Mouse (Mus musculus) gastrocnemius, adult 2 months (tissue): ENCODE data around the gene Sorl1. TPM values are rescaled to one million over a fixed set of nuclear protein-coding genes. Genes with fewer than 3 reads are reported as not detected.
"Not testable (repeated sequence)": the region's sequence is repeated elsewhere in the genome, so short reads cannot be mapped to it uniquely, and the experiment has no call there.

Experiments
- DNase-seq: peaks from one replicate; pipeline ENCODE4 v3.0.0; 2022
- H3K27ac ChIP-seq: fragments of 200-600 bp; 2 replicates; pipeline ENCODE4 v1.8.1; 2022; ENCODE audit warnings: mild to moderate bottlenecking
- H3K4me3 ChIP-seq: fragments of 200-600 bp; 2 replicates; pipeline ENCODE4 v1.8.1; 2022; ENCODE audit warnings: mild to moderate bottlenecking, moderate library complexity
- CTCF ChIP-seq: fragments of 200-600 bp; IDR thresholded peaks from 2 replicates; pipeline ENCODE4 v1.8.1; 2022; ENCODE audit warnings: antibody characterized with exemption, mild to moderate bottlenecking, moderate library complexity
- intact Hi-C: fragments of 180-260 bp; cut with DNase I; formaldehyde crosslinking; loops from one replicate; pipeline ENCODE4 v1.15.1; 2025
- total RNA-seq, 2 experiments: library from RNA; stranded (reverse); gene quantifications; 2 replicates each; pipeline ENCODE4 v1.2.3; 2021

Sorl1 gene
- total RNA-seq, 2 experiments from 2014 or later, result 38.7 to 43.4 TPM

DNA sequence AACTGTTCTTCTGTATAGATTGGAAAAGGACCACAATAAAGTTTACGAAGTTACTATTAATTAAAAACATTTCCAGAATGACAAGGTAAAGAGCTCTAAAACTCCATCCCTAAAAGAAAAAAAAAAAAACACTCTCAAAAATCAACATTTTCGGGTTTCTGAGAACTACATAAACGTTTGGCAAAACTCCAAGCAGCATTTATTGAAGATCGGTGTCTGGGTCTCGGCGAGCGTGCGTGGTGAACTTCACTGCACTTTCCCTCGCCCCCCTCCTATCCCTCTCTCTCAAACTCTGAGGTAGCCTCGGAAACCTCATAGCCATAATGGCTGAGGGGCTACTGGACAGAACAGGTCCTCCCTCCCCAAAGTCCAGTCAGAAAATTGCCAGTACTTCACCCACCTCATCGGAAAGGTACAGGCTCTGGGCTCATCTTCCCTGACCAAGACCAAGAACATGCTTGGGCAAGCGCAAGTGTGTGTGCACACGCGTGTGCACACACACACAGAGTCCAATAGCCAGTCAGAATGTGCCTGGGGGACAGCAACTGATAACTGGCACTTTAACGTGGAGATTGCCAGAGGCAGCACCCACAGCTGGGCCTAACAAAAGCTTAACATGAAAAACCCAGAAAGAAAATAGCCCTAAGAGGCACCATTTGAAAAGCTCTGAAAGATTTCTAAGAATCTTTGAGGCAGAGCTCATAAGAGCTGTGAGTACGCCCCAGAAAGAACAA lies 46.8 kb downstream of the Sorl1 start:
- TF ChIP-seq CTCF, result no peak
- Histone ChIP-seq H3K27ac (no peak overlapping the region), H3K4me3 (no peak overlapping the region)
- no peak for DNase-seq
- intact Hi-C loops, result no loop called here

DNA sequence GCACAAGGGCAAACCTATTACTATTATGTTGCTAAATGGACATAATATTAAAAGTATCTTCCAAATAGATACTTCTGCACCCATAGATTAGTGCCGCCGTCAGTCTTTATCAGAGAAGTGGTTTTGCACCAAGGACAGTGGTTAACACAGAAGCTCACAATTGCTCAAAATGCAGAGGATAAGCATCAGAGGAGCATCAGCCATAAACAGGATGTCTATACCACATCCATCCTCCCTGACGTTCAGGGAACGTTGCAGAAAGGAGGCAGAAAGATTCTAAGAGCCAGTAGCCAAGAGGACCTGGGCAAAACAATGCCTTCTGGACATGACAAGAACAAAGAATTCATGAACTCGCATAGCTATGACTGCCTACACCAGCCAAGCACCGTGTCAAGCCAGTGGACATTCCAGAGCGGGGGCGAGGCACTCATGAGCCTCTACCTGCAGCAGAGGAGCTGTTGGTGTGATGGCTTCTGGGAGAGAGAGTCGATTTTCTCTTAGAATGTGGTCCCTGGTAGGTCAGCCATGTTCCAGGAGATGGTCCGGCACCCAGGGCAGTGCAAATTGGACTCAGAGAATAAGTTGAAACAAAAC lies 47.7 kb downstream of the Sorl1 start:
- TF ChIP-seq CTCF, result no peak
- no peak for DNase-seq
- intact Hi-C loops, result no loop called here
- Histone ChIP-seq H3K27ac (no peak overlapping the region), H3K4me3 (no peak overlapping the region)

DNA sequence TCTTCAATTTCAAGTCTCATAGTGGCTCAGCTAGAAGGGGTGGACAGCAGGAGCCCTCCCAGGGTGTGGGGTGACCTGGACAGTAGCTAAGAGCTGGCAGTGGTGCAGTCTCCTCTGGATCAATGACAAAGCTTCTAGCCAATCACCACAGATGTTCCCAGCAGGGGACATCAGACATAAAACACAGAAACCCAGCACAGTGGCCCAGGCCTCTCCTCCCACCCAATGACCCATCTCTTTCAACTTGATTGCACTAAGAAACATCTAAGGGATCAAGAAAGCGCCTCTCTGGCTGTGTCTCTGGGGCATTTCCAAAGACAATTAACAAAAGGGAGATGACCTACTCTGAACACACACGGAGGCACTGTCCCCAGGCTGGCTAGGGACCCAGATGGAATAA lies 48.9 kb downstream of the Sorl1 start:
- no peak overlapping the region for H3K27ac ChIP-seq
- intact Hi-C loops, result no loop called here
- no peak overlapping the region for H3K4me3 ChIP-seq
- DNase-seq, result no peak
- TF ChIP-seq CTCF, result no peak

DNA sequence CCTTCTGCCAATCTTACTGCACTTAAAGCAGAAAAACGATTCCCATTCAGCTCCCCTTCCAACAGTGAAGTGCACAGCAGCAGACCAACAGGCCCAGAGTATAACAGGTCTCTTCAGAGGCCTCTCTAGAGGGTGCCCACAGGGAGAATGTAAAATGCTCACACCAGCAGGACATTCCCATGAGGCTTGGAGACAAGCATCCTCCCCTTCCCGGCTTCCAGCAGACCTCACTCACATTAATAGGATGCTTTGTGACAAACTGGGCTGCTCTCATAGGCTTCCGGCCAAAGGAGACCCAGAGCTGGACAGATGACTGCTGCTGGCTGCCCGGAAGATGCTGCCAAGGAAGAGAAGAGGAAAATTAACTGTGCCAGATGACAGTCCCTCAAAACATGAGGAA lies 52.1 kb downstream of the Sorl1 start:
- intact Hi-C loops, result no loop called here
- Histone ChIP-seq H3K4me3 (no peak overlapping the region), H3K27ac (no peak overlapping the region)
- DNase-seq, result peak; percentile 38
- no peak for TF ChIP-seq CTCF

DNA sequence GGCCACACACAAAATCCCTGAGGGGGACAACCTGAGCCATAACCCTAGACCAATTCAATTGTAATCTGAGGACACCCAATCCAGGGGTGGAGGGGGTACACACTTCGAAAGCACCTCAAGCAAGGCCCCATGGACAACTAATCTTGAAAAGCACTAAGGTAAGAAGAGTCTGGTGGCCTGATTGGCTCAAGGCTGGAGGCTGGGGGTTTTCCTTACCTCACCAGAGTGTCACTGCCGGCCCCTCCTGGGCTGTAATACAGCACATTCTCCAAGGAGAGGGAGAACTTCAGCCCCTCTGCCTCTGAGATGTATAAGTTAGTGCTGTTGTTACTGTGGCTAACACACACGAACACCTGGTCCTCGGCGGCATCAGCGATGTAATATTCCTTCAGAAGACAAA lies 53.2 kb downstream of the Sorl1 start:
- H3K4me3 ChIP-seq, result no peak overlapping the region
- no peak for TF ChIP-seq CTCF
- intact Hi-C loops, result no loop called here
- H3K27ac ChIP-seq, result no peak overlapping the region
- no peak for DNase-seq

DNA sequence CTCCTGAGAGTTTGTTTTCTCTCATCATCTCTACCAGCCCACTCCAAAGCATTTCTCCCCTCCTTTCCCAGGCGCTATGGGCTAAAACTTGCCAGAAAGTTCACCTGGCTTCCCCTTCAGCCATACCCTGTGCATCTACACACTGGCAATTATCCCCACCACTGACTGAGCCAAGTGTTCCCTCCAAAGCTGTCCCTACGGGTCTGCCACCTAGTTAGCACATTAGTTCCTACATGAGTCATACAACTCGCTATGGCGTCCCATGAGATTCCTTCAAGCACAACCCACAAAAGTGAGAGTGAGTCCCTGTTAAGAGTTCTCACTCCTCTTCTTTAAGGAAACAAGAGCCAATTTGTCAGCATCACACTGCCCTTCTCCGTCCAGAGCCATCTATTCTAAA lies 54.6 kb downstream of the Sorl1 start:
- Histone ChIP-seq H3K27ac (no peak overlapping the region), H3K4me3 (no peak overlapping the region)
- DNase-seq, result no peak
- intact Hi-C loops, result no loop called here
- no peak for TF ChIP-seq CTCF

DNA sequence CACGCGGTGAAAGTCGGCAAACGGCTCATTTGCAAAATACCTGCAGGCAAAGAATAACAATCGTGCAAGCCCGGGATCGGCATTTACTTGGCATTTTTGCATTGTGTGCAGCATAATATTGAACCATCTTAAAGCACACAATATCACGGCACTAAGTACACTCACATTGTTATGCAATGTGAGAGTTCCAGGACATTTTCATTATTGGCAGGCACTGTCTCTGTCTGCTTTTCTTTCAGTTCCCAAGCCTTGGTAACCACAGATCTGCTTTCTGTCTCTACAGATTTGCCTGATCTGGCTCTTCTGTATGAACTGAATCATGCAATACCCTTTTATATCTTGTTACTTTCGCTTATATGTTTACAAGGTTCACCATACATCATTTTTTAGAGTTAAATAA lies 56.1 kb downstream of the Sorl1 start:
- intact Hi-C loops, result no loop called here
- Histone ChIP-seq H3K27ac (no peak overlapping the region), H3K4me3 (no peak overlapping the region)
- TF ChIP-seq CTCF, result no peak
- DNase-seq, result no peak

DNA sequence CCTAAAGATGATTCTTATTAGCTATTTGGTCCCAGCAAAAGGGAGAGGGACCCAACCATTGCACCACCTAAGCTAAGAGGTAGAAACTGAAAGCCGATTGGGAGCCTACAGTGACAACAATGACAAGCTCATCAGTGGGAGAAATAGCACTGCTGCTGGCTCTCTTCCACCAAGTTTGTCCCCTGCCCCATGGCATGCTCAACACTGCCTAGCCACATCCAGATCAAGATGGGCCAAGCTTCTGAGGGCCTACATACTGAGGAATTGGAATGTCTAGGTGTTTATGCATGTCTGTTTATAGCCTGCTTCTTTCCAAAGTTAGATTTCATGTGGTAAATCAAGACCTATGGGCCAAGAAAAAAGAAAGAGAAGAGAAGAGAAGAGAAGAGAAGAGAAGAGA lies 58.3 kb downstream of the Sorl1 start:
- no peak overlapping the region for H3K27ac ChIP-seq
- no peak for DNase-seq
- H3K4me3 ChIP-seq, result no peak overlapping the region
- no peak for TF ChIP-seq CTCF
- intact Hi-C loops, result no loop called here

DNA sequence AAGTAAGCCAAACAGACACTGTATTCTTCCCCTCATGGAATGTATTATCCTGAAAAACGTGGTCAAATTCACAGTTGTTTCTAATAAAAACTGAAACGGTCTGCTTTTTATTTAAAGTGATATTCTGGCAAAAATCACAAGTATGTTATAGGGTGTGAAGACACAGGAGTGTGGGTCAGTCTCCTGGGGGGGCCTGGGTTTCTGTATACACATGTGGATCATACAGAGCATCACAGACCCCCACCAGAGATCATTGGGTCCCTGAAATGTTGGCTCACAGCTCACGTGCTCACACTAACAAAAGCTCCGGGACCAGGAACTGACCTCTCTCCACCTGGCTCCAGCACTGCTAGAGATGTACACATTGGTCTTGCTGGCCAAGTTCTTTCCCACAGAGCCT lies 60.7 kb downstream of the Sorl1 start:
- intact Hi-C loops, result no loop called here
- Histone ChIP-seq H3K4me3 (no peak overlapping the region), H3K27ac (no peak overlapping the region)
- no peak for TF ChIP-seq CTCF
- DNase-seq, result no peak

DNA sequence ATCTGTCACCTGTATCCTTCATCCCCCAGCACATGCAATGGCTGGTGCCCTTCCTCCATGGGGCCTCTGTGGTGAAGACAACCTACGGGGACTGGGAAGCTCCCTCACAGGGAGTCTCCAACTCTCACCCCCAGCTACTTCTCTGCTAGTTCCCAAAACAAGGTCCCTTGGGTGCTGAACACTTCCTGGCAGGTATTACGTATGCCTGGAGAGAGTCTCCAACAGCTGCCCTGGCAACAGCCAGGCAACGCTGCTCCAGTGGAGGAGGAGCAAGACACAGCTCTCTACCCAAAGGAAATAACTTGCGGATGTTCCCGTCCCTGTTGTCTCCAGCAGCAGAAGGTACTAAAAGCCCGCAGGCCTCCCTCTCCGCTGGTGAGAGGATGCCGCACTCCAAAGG lies 61.8 kb downstream of the Sorl1 start:
- Histone ChIP-seq H3K27ac (no peak overlapping the region; the same call in 1 of the 2 replicates), H3K4me3 (no peak overlapping the region)
- peak; percentile 62 for DNase-seq
- intact Hi-C loops, result no loop called here
- TF ChIP-seq CTCF, result no peak

DNA sequence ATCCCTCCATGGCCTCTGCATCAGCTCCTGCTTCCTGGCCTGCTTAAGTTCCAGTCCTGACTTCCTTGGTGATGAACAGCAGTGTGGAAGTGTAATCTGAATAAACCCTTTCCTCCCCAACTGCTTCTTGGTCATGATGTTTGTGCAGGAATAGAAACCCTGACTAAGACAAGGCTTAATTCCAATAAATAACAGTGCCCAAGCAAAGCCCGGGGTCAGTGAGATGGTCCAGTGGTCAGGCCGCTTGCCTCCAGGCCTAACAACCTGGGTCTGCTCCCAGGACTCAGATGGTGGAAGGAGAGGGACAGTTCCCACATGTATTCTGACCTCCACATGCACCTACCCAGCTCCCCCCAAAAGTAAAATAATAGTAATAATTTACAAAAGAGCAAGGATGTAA lies 65.1 kb downstream of the Sorl1 start:
- DNase-seq, H3K4me3 ChIP-seq, H3K27ac ChIP-seq, intact Hi-C loops: not testable (repeated sequence)

DNA sequence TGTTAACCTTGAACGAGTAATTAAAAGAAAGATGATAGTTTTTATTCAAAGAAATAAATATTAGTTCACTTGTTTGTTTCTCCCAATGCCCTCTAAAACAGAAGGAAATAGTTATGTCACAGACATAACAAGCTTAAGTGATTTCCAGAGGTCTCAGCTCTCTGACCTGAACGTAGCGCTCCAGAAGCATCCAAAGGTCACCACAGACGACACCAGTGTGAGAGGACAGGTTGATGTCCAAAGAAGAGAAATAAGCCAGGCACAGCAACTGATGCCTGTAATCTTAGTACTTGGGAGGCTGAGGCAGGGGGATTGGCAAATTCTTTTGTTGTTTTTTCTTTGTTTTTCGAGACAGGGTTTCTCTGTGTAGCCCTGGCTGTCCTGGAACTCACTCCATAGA lies 67.5 kb downstream of the Sorl1 start:
- no peak for TF ChIP-seq CTCF
- Histone ChIP-seq H3K4me3 (no peak overlapping the region), H3K27ac (no peak overlapping the region)
- intact Hi-C loops, result loop anchor here (2.0 kb wide), 1 partner anchor 64 kb away; no protein-coding TSS in a partner anchor
- DNase-seq, result no peak

DNA sequence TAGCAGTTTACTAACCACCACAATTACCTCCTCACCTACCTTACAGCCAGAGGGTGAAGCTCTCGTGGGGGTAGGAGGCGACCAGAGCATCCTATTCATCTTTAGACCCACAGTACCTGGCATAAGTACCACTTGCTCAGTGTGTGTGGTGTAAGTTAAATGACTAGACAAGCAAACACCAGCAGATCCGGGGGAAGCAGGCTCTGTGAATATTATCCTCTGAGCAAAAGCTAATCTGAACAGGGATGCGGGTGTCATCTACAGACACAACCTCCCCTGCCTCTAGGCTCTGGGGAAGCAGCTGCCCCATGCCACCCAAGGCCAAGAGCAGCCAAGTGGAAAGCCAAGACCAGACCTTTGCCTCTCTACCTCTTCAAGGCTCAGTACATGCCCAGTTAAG lies 68.7 kb downstream of the Sorl1 start:
- DNase-seq, result no peak
- intact Hi-C loops, result no loop called here
- Histone ChIP-seq H3K4me3 (no peak overlapping the region), H3K27ac (no peak overlapping the region)
- no peak for TF ChIP-seq CTCF
